Mouse (Mus musculus): ENCODE results near the gene Gm2042.
"Not testable (repeated sequence)": the region's sequence is repeated elsewhere in the genome, so short reads cannot be mapped to it uniquely, and the experiment has no call there.

Gm2042 gene

DNA sequence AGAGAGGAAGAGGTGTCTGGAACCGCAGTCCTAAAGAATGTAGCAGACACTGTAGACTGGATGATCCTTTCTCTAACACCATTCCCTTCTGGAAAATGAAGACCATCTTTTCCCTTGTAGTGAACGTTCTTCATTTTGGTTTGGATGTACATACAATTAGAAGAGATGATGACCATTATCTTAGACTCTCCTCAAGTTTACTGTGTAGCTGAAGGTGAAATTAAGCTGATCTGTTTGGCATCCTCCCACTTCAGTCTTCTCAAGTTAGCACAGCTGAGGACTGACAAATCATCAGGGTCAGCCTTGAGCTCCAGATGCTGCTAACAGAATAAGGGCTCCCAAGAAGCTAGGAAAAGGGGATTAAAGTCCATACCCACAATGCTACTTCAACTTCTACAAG is at the start of gene Gm2042:
Gene Gm2042, plus strand, starts transcription at position 301 of the 400 bp plus-strand sequence.
- not testable (repeated sequence) for DNase-seq

GRCm38 (mm10) chr12:87919721-87920120 is 34.2 kb upstream of the Gm2042 start, which contains the start of gene Gm2035:
TSS of gene Gm2035 (minus strand) at chr12:87919857.
- DNase-seq = not testable (repeated sequence)

- not testable (repeated sequence) for DNase-seq
Measured at GRCm38 (mm10) chr12:87984000-87984399, 30.1 kb downstream of the Gm2042 start.

GRCm38 (mm10) chr12:88004118-88004517 is 50.2 kb downstream of the Gm2042 start:
- DNase-seq = not testable (repeated sequence)

All from B cell, adult 2 months (primary cell).